Mouse (Mus musculus): ENCODE results near the gene Tll1. TPM values are rescaled to one million over a fixed set of nuclear protein-coding genes. Genes with fewer than 3 reads are reported as not detected.

Tll1 gene
- 0.96 TPM for polyA plus RNA-seq (2014; fragmentation: Illumina TruSeq; extraction: RNeasy Lipid Tissue Mini Kit (QIAGEN cat#74804); ENCODE audit: low read depth, low replicate concordance)

GRCm38 (mm10) chr8:64206024-64206385 is at the start of gene Tll1:
Gene Tll1, minus strand, starts transcription at chr8:64206271.

Measured in adipose tissue, adult 10 weeks (tissue).